Mouse (Mus musculus) liver, embryonic 14.5 days (tissue): ENCODE measurements at regions not wholly inside any gene's neighbourhood (a gene's known extent, or its start where the extent isn't known, plus 50 kb on each side); places are given as distances from the start of the nearest gene placed in this dataset.

Experiments used
- ATAC-seq: fragments of 200-750 bp; cut with Nextera tagmentation; 2 replicates; pipeline ENCODE4 v1.8.0; 2017; ENCODE audit warnings: moderate number of reproducible peaks, mild to moderate bottlenecking, moderate library complexity; ENCODE audit not compliant: insufficient read depth
- DNase-seq, 3 experiments: peaks; one replicate each; pipeline ENCODE4 v3.0.0-alpha.2; 2012 to 2013; ENCODE audit warnings: low read depth in 3 of 3, low spot score in 3 of 3
- H3K27ac ChIP-seq: fragments of 300-500 bp; sonication (generic); 2 replicates; pipeline ENCODE4 v1.5.1; 2014; ENCODE audit warnings: moderate library complexity, mild to moderate bottlenecking, control low read depth, inconsistent platforms
- H3K27me3 ChIP-seq: fragments of 300-500 bp; sonication (generic); 2 replicates; pipeline ENCODE4 v1.6.1; 2014; ENCODE audit warnings: mild to moderate bottlenecking, low read length, moderate library complexity; ENCODE audit not compliant: control insufficient read depth, insufficient read depth
- H3K36me3 ChIP-seq: fragments of 300-500 bp; sonication (generic); replicated peaks from 2 replicates; pipeline ENCODE4 v1.6.1; 2014; ENCODE audit warnings: low read depth; ENCODE audit not compliant: control insufficient read depth, insufficient read depth
- H3K4me1 ChIP-seq, 2 experiments: fragments of 200-500 bp in 1 of 2; fragments of 300-500 bp in 1 of 2; sonication (generic) in 1 of 2; replicated peaks; 2 replicates each; pipeline ENCODE4 v1.6.1; 2012 to 2014; ENCODE audit warnings: antibody characterized with exemption in 1 of 2, inconsistent platforms in 1 of 2, low read length in 1 of 2; ENCODE audit not compliant: control insufficient read depth in 2 of 2, insufficient read depth in 2 of 2
- H3K4me2 ChIP-seq: fragments of 300-500 bp; sonication (generic); 2 replicates; pipeline ENCODE4 v1.6.1; 2014; ENCODE audit warnings: low read depth, mild to moderate bottlenecking, control low read depth, moderate library complexity
- H3K4me3 ChIP-seq, 2 experiments: fragments of 200-500 bp in 1 of 2; fragments of 300-500 bp in 1 of 2; sonication (generic) in 1 of 2; 2 replicates each; pipeline ENCODE4 v1.5.1; 2012 to 2014; ENCODE audit warnings: low read depth in 2 of 2, low read length in 2 of 2, mild to moderate bottlenecking in 2 of 2, control low read depth in 1 of 2, inconsistent platforms in 1 of 2, moderate library complexity in 1 of 2; ENCODE audit not compliant: insufficient read depth in 1 of 2
- H3K9ac ChIP-seq: fragments of 300-500 bp; sonication (generic); replicated peaks from 2 replicates; pipeline ENCODE4 v1.6.1; 2014; ENCODE audit warnings: mild to moderate bottlenecking, control low read depth, moderate library complexity
- H3K9me3 ChIP-seq: fragments of 300-500 bp; sonication (generic); 2 replicates; pipeline ENCODE4 v1.6.1; 2016; ENCODE audit warnings: low read length, mixed read lengths; ENCODE audit not compliant: control insufficient read depth
- CTCF ChIP-seq: IDR thresholded peaks from 2 replicates; pipeline ENCODE4 v1.5.1; 2016; ENCODE audit warnings: antibody characterized with exemption, low read depth, control low read depth
- EP300 ChIP-seq: IDR thresholded peaks from 2 replicates; pipeline ENCODE4 v1.6.1; 2016; ENCODE audit warnings: antibody characterized with exemption, low read depth
- WGBS: fragments of 180-500 bp; shearing (Covaris S2); extraction: QIAGEN DNeasy Blood & Tissue Kit; methylation state at CpG from one replicate; pipeline ENCODE4 v1.1.7; 2014; ENCODE audit not compliant: insufficient replicate concordance; 5-methylcytosine and 5-hydroxymethylcytosine counted together

- 80% methylated on average over 7 of the region's 7 CpGs for WGBS
- TF ChIP-seq EP300 (no peak), CTCF (no peak)
- ATAC-seq, result no peak
Measured at GRCm38 (mm10) chr13:43975801-43976200, 191.2 kb downstream of the Cd83 start.

GRCm38 (mm10) chr13:43976676-43977075 lies 192.1 kb downstream of the Cd83 start:
- no peak overlapping the region for H3K9ac ChIP-seq
- TF ChIP-seq EP300, result no peak
- no peak for TF ChIP-seq CTCF
- H3K4me2 ChIP-seq, result no peak overlapping the region
- DNase-seq (no peak), ATAC-seq (no peak)
- WGBS, result 35% methylated on average over 7 of the region's 7 CpGs
- H3K27ac ChIP-seq, result no peak overlapping the region
- no peaks in the 10 kb centered on the region for H3K4me1 ChIP-seq
- no peak overlapping the region for H3K4me3 ChIP-seq
- no peaks in the 10 kb centered on the region for H3K36me3 ChIP-seq
- H3K27me3 ChIP-seq, result no peaks in the 10 kb centered on the region
- H3K9me3 ChIP-seq, result no peaks in the 10 kb centered on the region

More at GRCm38 (mm10) chr13:43975801-43976200, 191.2 kb downstream of the Cd83 start:
- DNase-seq, result no peak
- H3K9me3 ChIP-seq, result no peaks in the 10 kb centered on the region
- H3K4me2 ChIP-seq, result no peak overlapping the region
- no peak overlapping the region for H3K27ac ChIP-seq
- no peaks in the 10 kb centered on the region for H3K36me3 ChIP-seq
- no peaks in the 10 kb centered on the region for H3K27me3 ChIP-seq
- no peak overlapping the region for H3K4me3 ChIP-seq
- H3K4me1 ChIP-seq, result no peaks in the 10 kb centered on the region
- H3K9ac ChIP-seq, result no peak overlapping the region

- Histone ChIP-seq H3K27ac (no peak overlapping the region), H3K4me3 (no peak overlapping the region), H3K9me3 (no peaks in the 10 kb centered on the region), H3K36me3 (no peaks in the 10 kb centered on the region), H3K27me3 (no peaks in the 10 kb centered on the region), H3K4me2 (no peak overlapping the region), H3K9ac (no peak overlapping the region), H3K4me1 (peaks cover 0 to 5% of the 10 kb centered on the region in 2 experiments; a peak in 1 of 4 replicates)
- DNase-seq (no peak), ATAC-seq (no peak)
- no peak for TF ChIP-seq EP300
- no peak for TF ChIP-seq CTCF
- 54% methylated on average over 6 of the region's 6 CpGs for WGBS
Measured at GRCm38 (mm10) chr13:43987338-43987737, 202.8 kb downstream of the Cd83 start.

GRCm38 (mm10) chr13:43988421-43988820 lies 203.8 kb downstream of the Cd83 start:
- peaks cover 0 to 7% of the 10 kb centered on the region in 2 experiments; a peak in 1 of 4 replicates for H3K4me1 ChIP-seq
- TF ChIP-seq CTCF (no peak), EP300 (no peak)
- WGBS, result 53% methylated on average over 4 of the region's 4 CpGs
- H3K4me3 ChIP-seq, result no peak overlapping the region
- DNase-seq (no peak), ATAC-seq (no peak)
- no peak overlapping the region for H3K9ac ChIP-seq
- H3K27ac ChIP-seq, result no peak overlapping the region
- no peak overlapping the region for H3K4me2 ChIP-seq
- H3K9me3 ChIP-seq, result no peaks in the 10 kb centered on the region
- H3K36me3 ChIP-seq, result no peaks in the 10 kb centered on the region
- no peaks in the 10 kb centered on the region for H3K27me3 ChIP-seq

GRCm38 (mm10) chr13:43990281-43991101 lies 205.9 kb downstream of the Cd83 start:
- no peak overlapping the region for H3K4me3 ChIP-seq
- WGBS, result 60% methylated on average over 16 of the region's 16 CpGs
- H3K27ac ChIP-seq, result no peak overlapping the region
- H3K4me2 ChIP-seq, result no peak overlapping the region
- H3K9me3 ChIP-seq, result no peaks in the 10 kb centered on the region
- no peak for ATAC-seq
- no peak for DNase-seq
- TF ChIP-seq CTCF (no peak), EP300 (no peak)
- H3K9ac ChIP-seq, result no peak overlapping the region
- peaks cover 0 to 7% of the 10 kb centered on the region in 2 experiments; a peak in 1 of 4 replicates for H3K4me1 ChIP-seq
- H3K36me3 ChIP-seq, result no peaks in the 10 kb centered on the region
- no peaks in the 10 kb centered on the region for H3K27me3 ChIP-seq
